Mouse (Mus musculus) cerebellum, adult 2 months (tissue): ENCODE measurements at regions not wholly inside any gene's neighbourhood (a gene's known extent, or its start where the extent isn't known, plus 50 kb on each side); places are given as distances from the start of the nearest gene placed in this dataset.

ENCODE experiments used
- CTCF ChIP-seq: fragments of 200-500 bp; IDR thresholded peaks from 2 replicates; pipeline ENCODE4 v1.5.1; 2011; ENCODE audit warnings: low read depth, mild to moderate bottlenecking, control low read depth, low read length, moderate library complexity, borderline replicate concordance; ENCODE audit not compliant: insufficient read depth
- POLR2A ChIP-seq: fragments of 200-500 bp; IDR thresholded peaks from 2 replicates; pipeline ENCODE4 v1.6.1; 2011; ENCODE audit warnings: low read length, control low read depth, borderline replicate concordance; ENCODE audit not compliant: insufficient read depth

- TF ChIP-seq CTCF, result no peak
- no peak for TF ChIP-seq POLR2A
Observed at GRCm38 (mm10) chr3:138688606-138689005, 53.4 kb upstream of the Tspan5 start.
